Mouse (Mus musculus) lung, embryonic 14.5 days (tissue): ENCODE measurements around the gene Rab3d. TPM values are rescaled to one million over a fixed set of nuclear protein-coding genes. Genes with fewer than 3 reads are reported as not detected.
A peak's percentile ranks its signal among the peaks of the same experiment; 100 is the strongest.

ENCODE experiments used
- ATAC-seq: fragments of 200-750 bp; cut with Nextera tagmentation; 2 replicates; pipeline ENCODE4 v1.8.0; 2017; ENCODE audit warnings: mild to moderate bottlenecking, moderate TSS enrichment, moderate library complexity; ENCODE audit not compliant: insufficient read depth
- DNase-seq: peaks from one replicate; pipeline ENCODE4 v3.0.0-alpha.2; 2015
- H3K27ac ChIP-seq: fragments of 300-500 bp; sonication (generic); 2 replicates; pipeline ENCODE4 v1.5.1; 2014; ENCODE audit warnings: low read depth, mild to moderate bottlenecking, moderate library complexity
- H3K27me3 ChIP-seq: fragments of 300-500 bp; sonication (generic); 2 replicates; pipeline ENCODE4 v1.6.1; 2014; ENCODE audit warnings: low read length, control low read depth; ENCODE audit not compliant: insufficient read depth
- H3K36me3 ChIP-seq: fragments of 300-500 bp; sonication (generic); 2 replicates; pipeline ENCODE4 v1.6.1; 2014; ENCODE audit warnings: control low read depth; ENCODE audit not compliant: insufficient read depth
- H3K4me1 ChIP-seq: fragments of 300-500 bp; sonication (generic); 2 replicates; pipeline ENCODE4 v1.6.1; 2014; ENCODE audit warnings: antibody characterized with exemption, control low read depth; ENCODE audit not compliant: insufficient read depth
- H3K4me2 ChIP-seq: fragments of 300-500 bp; sonication (generic); 2 replicates; pipeline ENCODE4 v1.6.1; 2014; ENCODE audit warnings: mild to moderate bottlenecking
- H3K4me3 ChIP-seq: fragments of 300-500 bp; sonication (generic); 2 replicates; pipeline ENCODE4 v1.5.1; 2014; ENCODE audit warnings: low read depth, low read length
- H3K9ac ChIP-seq: fragments of 300-500 bp; sonication (generic); 2 replicates; pipeline ENCODE4 v1.6.1; 2014
- H3K9me3 ChIP-seq: fragments of 300-500 bp; sonication (generic); 2 replicates; pipeline ENCODE4 v1.6.1; 2016; ENCODE audit warnings: low read depth, low read length, control low read depth
- CTCF ChIP-seq: IDR thresholded peaks from 2 replicates; pipeline ENCODE4 v1.5.1; 2016; ENCODE audit warnings: antibody characterized with exemption, low read depth
- WGBS: fragments of 180-500 bp; shearing (Covaris S2); extraction: QIAGEN DNeasy Blood & Tissue Kit; methylation state at CpG from one replicate; pipeline ENCODE4 v1.1.7; 2014; 5-methylcytosine and 5-hydroxymethylcytosine counted together
- polyA plus RNA-seq: library from polyadenylated mRNA; unstranded; fragments of >200 nt; fragmentation: Nextera tagmentation; extraction: Ambion mirVana; gene quantifications from 2 replicates; pipeline ENCODE4 v1.2.1, GENCODE M21; 2014

Gene Rab3d
- polyA plus RNA-seq, 1 experiment from 2014 or later: 8.8 TPM

DNA sequence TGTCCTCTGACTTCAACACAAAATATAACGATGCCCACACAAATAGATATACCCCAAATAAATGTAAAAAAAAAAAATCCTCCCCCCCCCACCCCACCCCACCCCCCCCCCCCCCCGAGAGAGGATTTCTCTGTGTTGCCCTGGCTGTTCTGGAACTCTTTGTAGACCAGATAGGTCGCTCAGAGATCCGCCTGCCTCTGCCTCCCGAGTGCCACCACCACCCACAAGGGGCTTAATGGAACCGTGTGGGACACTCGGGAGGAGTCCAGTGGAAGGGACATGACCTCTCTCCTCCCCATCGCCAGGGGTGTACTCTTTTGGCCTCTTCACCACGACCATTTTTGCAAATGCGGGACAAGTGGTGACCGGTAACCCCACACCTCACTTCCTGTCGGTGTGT lies 25.1 kb upstream of the Rab3d start:
- Histone ChIP-seq H3K36me3 (no peaks in the 10 kb centered on the region), H3K4me3 (no peak overlapping the region), H3K4me2 (no peak overlapping the region), H3K4me1 (no peaks in the 10 kb centered on the region), H3K9me3 (no peaks in the 10 kb centered on the region), H3K27ac (no peak overlapping the region), H3K9ac (no peak overlapping the region), H3K27me3 (no peaks in the 10 kb centered on the region)
- DNase-seq (no peak), ATAC-seq (no peak)
- WGBS: 70% methylated on average over 12 of the region's 12 CpGs
- TF ChIP-seq CTCF: no peak

GRCm38 (mm10) chr9:21938234-21938855 lies 20.4 kb upstream of the Rab3d start:
- H3K9me3 ChIP-seq: no peaks in the 10 kb centered on the region
- DNase-seq (no peak), ATAC-seq (no peak)
- peaks cover 3% of the 10 kb centered on the region; the same call in 1 of the 2 replicates for H3K4me1 ChIP-seq
- H3K36me3 ChIP-seq: no peaks in the 10 kb centered on the region
- no peaks in the 10 kb centered on the region for H3K27me3 ChIP-seq
- H3K9ac ChIP-seq: no peak overlapping the region
- WGBS: 79% methylated on average over 4 of the region's 4 CpGs
- H3K27ac ChIP-seq: no peak overlapping the region
- H3K4me3 ChIP-seq: no peak overlapping the region
- TF ChIP-seq CTCF: no peak
- H3K4me2 ChIP-seq: no peak overlapping the region

DNA sequence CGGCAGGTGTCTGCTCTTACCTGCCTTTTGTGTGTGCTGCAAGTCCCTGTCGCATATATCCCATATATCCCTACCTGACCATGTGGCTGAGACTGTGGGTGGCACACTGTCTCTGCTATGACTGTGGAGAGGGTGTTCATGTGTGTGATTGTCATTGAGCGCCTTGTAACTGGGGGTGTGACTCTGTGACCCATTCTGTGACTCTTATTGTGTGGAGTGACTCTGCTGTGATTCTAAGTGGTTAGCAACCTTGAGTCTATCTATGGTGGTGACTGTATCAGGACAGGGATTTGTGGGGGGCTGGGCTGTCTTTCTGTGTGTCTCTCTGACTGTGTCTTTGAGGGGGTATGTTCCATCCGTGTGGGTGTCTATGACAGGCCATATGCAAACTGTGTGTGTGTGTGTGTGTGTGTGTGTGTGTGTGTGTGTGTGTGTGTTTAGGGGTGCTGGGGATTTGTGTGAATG lies 19.8 kb upstream of the Rab3d start:
- ATAC-seq (no peak), DNase-seq (no peak)
- H3K27ac ChIP-seq: no peak overlapping the region
- H3K4me3 ChIP-seq: peak overlapping the region; percentile 52; the same call in 1 of the 2 replicates
- WGBS: 77% methylated on average over 4 of the region's 4 CpGs
- no peak overlapping the region for H3K9ac ChIP-seq
- H3K4me2 ChIP-seq: peak overlapping the region; percentile 75
- no peak for TF ChIP-seq CTCF
- no peaks in the 10 kb centered on the region for H3K27me3 ChIP-seq
- peaks cover 3% of the 10 kb centered on the region; the same call in 1 of the 2 replicates for H3K4me1 ChIP-seq
- no peaks in the 10 kb centered on the region for H3K36me3 ChIP-seq
- H3K9me3 ChIP-seq: no peaks in the 10 kb centered on the region

GRCm38 (mm10) chr9:21936692-21937570 lies 18.9 kb upstream of the Rab3d start, which contains the start of gene Plppr2:
Plppr2 (plus strand) TSS chr9:21937033.
- H3K4me2 ChIP-seq: peak within 1 kb of the TSS; percentile 75
- no peaks in the 10 kb centered on the region for H3K36me3 ChIP-seq
- H3K9ac ChIP-seq: peak within 1 kb of the TSS; percentile 49
- peaks cover 3% of the 10 kb centered on the region; the same call in 1 of the 2 replicates for H3K4me1 ChIP-seq
- 2% methylated on average over 42 of the region's 43 CpGs for WGBS
- H3K27ac ChIP-seq: no peak within 1 kb of the TSS
- no peak for TF ChIP-seq CTCF
- no peaks in the 10 kb centered on the region for H3K27me3 ChIP-seq
- no peaks in the 10 kb centered on the region for H3K9me3 ChIP-seq
- H3K4me3 ChIP-seq: peak within 1 kb of the TSS; percentile 52
- DNase-seq (peak; percentile 99), ATAC-seq (peak; percentile 98)

- H3K27ac ChIP-seq: no peak overlapping the region
- no peak for TF ChIP-seq CTCF
- no peaks in the 10 kb centered on the region for H3K27me3 ChIP-seq
- no peaks in the 10 kb centered on the region for H3K36me3 ChIP-seq
- H3K4me1 ChIP-seq: peaks cover 3% of the 10 kb centered on the region; the same call in 1 of the 2 replicates
- ATAC-seq (no peak), DNase-seq (no peak)
- no peak overlapping the region for H3K4me2 ChIP-seq
- H3K4me3 ChIP-seq: no peak overlapping the region
- H3K9ac ChIP-seq: no peak overlapping the region
- no peaks in the 10 kb centered on the region for H3K9me3 ChIP-seq
- WGBS: 74% methylated on average over 7 of the region's 7 CpGs
Observed at GRCm38 (mm10) chr9:21935466-21936131, 17.6 kb upstream of the Rab3d start.

- Histone ChIP-seq H3K4me3 (no peak overlapping the region), H3K9me3 (no peaks in the 10 kb centered on the region), H3K4me2 (no peak overlapping the region), H3K27ac (no peak overlapping the region), H3K27me3 (no peaks in the 10 kb centered on the region), H3K4me1 (peaks cover 3% of the 10 kb centered on the region; the same call in 1 of the 2 replicates), H3K9ac (no peak overlapping the region), H3K36me3 (no peaks in the 10 kb centered on the region)
- 83% methylated on average over 12 of the region's 12 CpGs for WGBS
- no peak for TF ChIP-seq CTCF
- DNase-seq: no peak
- no peak for ATAC-seq
Observed at GRCm38 (mm10) chr9:21934021-21934420, 16.0 kb upstream of the Rab3d start.
